Mouse (Mus musculus) heart, adult 18-20 months (tissue): ENCODE data around the gene AC124108.1. TPM values are rescaled to one million over a fixed set of nuclear protein-coding genes. Genes with fewer than 3 reads are reported as not detected.

ENCODE experiments used
- DNase-seq, 2 experiments: peaks; one replicate each; pipeline ENCODE4 v3.0.0; 2021 to 2022; ENCODE audit warnings: mixed read lengths in 1 of 2
- total RNA-seq, 2 experiments: library from RNA; stranded (reverse); gene quantifications; 2 replicates each; pipeline ENCODE4 v1.2.3; 2021

The AC124108.1 gene
- total RNA-seq, 2 experiments from 2014 or later = 0.10 TPM; not detected in 1

- DNase-seq = no peak
Observed at GRCm38 (mm10) chr1:132164780-132165518, 26.3 kb upstream of the AC124108.1 start.

GRCm38 (mm10) chr1:132165859-132166258 is 25.4 kb upstream of the AC124108.1 start:
- DNase-seq = no peak

GRCm38 (mm10) chr1:132168115-132168767 is 23.0 kb upstream of the AC124108.1 start:
- DNase-seq = no peak

- DNase-seq = no peak
Observed at GRCm38 (mm10) chr1:132170698-132171097, 20.6 kb upstream of the AC124108.1 start.

- no peak for DNase-seq
Observed at GRCm38 (mm10) chr1:132171619-132172018, 19.6 kb upstream of the AC124108.1 start.

- DNase-seq = no peak
Observed at GRCm38 (mm10) chr1:132186303-132186702, 5.0 kb upstream of the AC124108.1 start.

- no peak for DNase-seq
Observed at GRCm38 (mm10) chr1:132188442-132189066, 2.7 kb upstream of the AC124108.1 start.

GRCm38 (mm10) chr1:132189231-132189630 is 2.0 kb upstream of the AC124108.1 start:
- no peak for DNase-seq

- DNase-seq = no peak
Observed at GRCm38 (mm10) chr1:132190040-132190513, 1.2 kb upstream of the AC124108.1 start.

- no peak for DNase-seq
Observed at GRCm38 (mm10) chr1:132190621-132191092, 600 bp upstream of the AC124108.1 start.

- no peak for DNase-seq
Observed at GRCm38 (mm10) chr1:132191786-132192680, 776 bp downstream of the AC124108.1 start.

- no peak for DNase-seq
Observed at GRCm38 (mm10) chr1:132193806-132194205, 2.5 kb downstream of the AC124108.1 start.

- DNase-seq = no peak
Observed at GRCm38 (mm10) chr1:132194624-132195023, 3.4 kb downstream of the AC124108.1 start.

GRCm38 (mm10) chr1:132195100-132195499 is 3.8 kb downstream of the AC124108.1 start:
- DNase-seq = no peak

GRCm38 (mm10) chr1:132195681-132196080 is 4.4 kb downstream of the AC124108.1 start:
- no peak for DNase-seq

GRCm38 (mm10) chr1:132196337-132196736 is 5.1 kb downstream of the AC124108.1 start:
- DNase-seq = no peak

GRCm38 (mm10) chr1:132197666-132198065 is 6.4 kb downstream of the AC124108.1 start:
- no peak for DNase-seq

- no peak for DNase-seq
Observed at GRCm38 (mm10) chr1:132198401-132199071, 7.3 kb downstream of the AC124108.1 start.

- DNase-seq = no peak
Observed at GRCm38 (mm10) chr1:132199244-132199643, 8.0 kb downstream of the AC124108.1 start.

GRCm38 (mm10) chr1:132199934-132200333 is 8.7 kb downstream of the AC124108.1 start:
- no peak for DNase-seq
